In genomic region chr9:64017861-64018793, GRCm38 (mm10) we compare ENCODE assay signal across 8 mouse cellular contexts. TPM values are rescaled to one million over a fixed set of nuclear protein-coding genes. Genes with fewer than 3 reads are reported as not detected.
A peak's percentile ranks its signal among the peaks of the same experiment; 100 is the strongest.
DNase-seq lines count a peak whose midpoint lies in the region; ATAC-seq lines count a peak whose summit lies in the region.

No protein-coding gene starts in this region.

- H3K27ac ChIP-seq in hindbrain, embryonic 10.5 days = peak overlapping the region; percentile 96
- peak overlapping the region; percentile 99; the same call in 1 of the 2 replicates for H3K27ac ChIP-seq in limb, embryonic 13.5 days
- H3K27ac ChIP-seq in midbrain, embryonic 16.5 days (ENCODE audit: low read length) = no peak overlapping the region

- H3K9me3 ChIP-seq in hindbrain, embryonic 10.5 days = no peaks in the 10 kb centered on the region
- no peaks in the 10 kb centered on the region for H3K9me3 ChIP-seq in limb, embryonic 13.5 days
- no peaks in the 10 kb centered on the region for H3K9me3 ChIP-seq in midbrain, embryonic 16.5 days (replicated peaks; ENCODE audit: control insufficient read depth, low read length, poor library complexity, severe bottlenecking)

- H3K9ac ChIP-seq in limb, embryonic 13.5 days = peak overlapping the region; percentile 100
- H3K9ac ChIP-seq in midbrain, embryonic 16.5 days (ENCODE audit: low read depth, low read length) = no peak overlapping the region

- peak; percentile 45 for DNase-seq in left cerebral cortex, postnatal 4 days
- DNase-seq in left cerebral cortex, postnatal 25 days (ENCODE audit: low spot score in 2 of 2) = no peak
- peak; percentile 59 for DNase-seq in fat pad, adult 2 months (ENCODE audit: extremely low read depth, low read depth, low spot score)
- peak; percentile 68 for DNase-seq in hindbrain, embryonic 10.5 days (ENCODE audit: low spot score)
- peak; percentile 71 to 83 for DNase-seq in urinary bladder, postnatal 36 days (ENCODE audit: low spot score in 2 of 2)
- no peak for DNase-seq in cerebellum, adult 18-20 months

- intact Hi-C loops in left cerebral cortex, postnatal 4 days (cut with DNase I) = no loop called here
- intact Hi-C loops in left cerebral cortex, postnatal 25 days (cut with DNase I) = no loop called here

- 1% methylated on average over 23 of the region's 23 CpGs for WGBS in hindbrain, embryonic 10.5 days
- under 1% methylated on average over 23 of the region's 23 CpGs for WGBS in limb, embryonic 13.5 days
- WGBS in midbrain, embryonic 16.5 days = 5% methylated on average over 23 of the region's 23 CpGs

- peak overlapping the region; percentile 91 for H3K4me2 ChIP-seq in limb, embryonic 13.5 days (replicated peaks)
- peak overlapping the region; percentile 91 for H3K4me2 ChIP-seq in midbrain, embryonic 16.5 days (ENCODE audit: low read length)

- peaks cover 90% of the 10 kb centered on the region for H3K4me1 ChIP-seq in hindbrain, embryonic 10.5 days (replicated peaks)
- peaks cover 55% of the 10 kb centered on the region for H3K4me1 ChIP-seq in limb, embryonic 13.5 days
- peaks cover 40% of the 10 kb centered on the region for H3K4me1 ChIP-seq in midbrain, embryonic 16.5 days (ENCODE audit: control insufficient read depth, insufficient read depth, low read length)

- peak; percentile 46 for ATAC-seq in limb, embryonic 13.5 days (ENCODE audit: low FRiP score, low read depth)
- ATAC-seq in midbrain, embryonic 16.5 days = no peak

- H3K27me3 ChIP-seq in hindbrain, embryonic 10.5 days (ENCODE audit: insufficient read depth, poor library complexity, severe bottlenecking) = peaks cover 20% of the 10 kb centered on the region
- no peaks in the 10 kb centered on the region for H3K27me3 ChIP-seq in limb, embryonic 13.5 days
- H3K27me3 ChIP-seq in midbrain, embryonic 16.5 days (ENCODE audit: control insufficient read depth, insufficient read depth, low read depth, low read length) = peaks cover 23% of the 10 kb centered on the region

- peak overlapping the region; percentile 89 for H3K4me3 ChIP-seq in hindbrain, embryonic 10.5 days
- H3K4me3 ChIP-seq in limb, embryonic 13.5 days = peak overlapping the region; percentile 99
- peak overlapping the region; percentile 2; the same call in 1 of the 2 replicates for H3K4me3 ChIP-seq in midbrain, embryonic 16.5 days (ENCODE audit: low read depth, low read length)

- H3K36me3 ChIP-seq in hindbrain, embryonic 10.5 days = peaks cover 15% of the 10 kb centered on the region
- peaks cover 22% of the 10 kb centered on the region for H3K36me3 ChIP-seq in limb, embryonic 13.5 days
- H3K36me3 ChIP-seq in midbrain, embryonic 16.5 days (ENCODE audit: control insufficient read depth, insufficient read depth, low read length) = no peaks in the 10 kb centered on the region

RNA-seq across cellular contexts. Expression of gene Smad6, which starts 3.7 kb away (rescaled TPM):
- 1 to 10 TPM; 2.0 to 2.3 TPM for total RNA-seq in left cerebral cortex, postnatal 4 days (2021)
- total RNA-seq in left cerebral cortex, postnatal 25 days (2021) = 1 to 10 TPM; 1.4 to 2.2 TPM
- polyA plus RNA-seq in hindbrain, embryonic 10.5 days (2016; fragmentation: Nextera tagmentation; extraction: Ambion mirVana) = 5.3 and 6.7 TPM in 2 replicates
- polyA plus RNA-seq in limb, embryonic 13.5 days (2015; fragmentation: Nextera tagmentation; extraction: Ambion mirVana) = 10.8 and 11.0 TPM in 2 replicates
- polyA plus RNA-seq in midbrain, embryonic 16.5 days (2015; fragmentation: Nextera tagmentation; extraction: Ambion mirVana) = 0.99 and 1.0 TPM in 2 replicates

Comparison
In these comparisons a context has a peak if more than half of its experiments do, and no peak if none do; other contexts are left out.
1. DNase-seq: peak in left cerebral cortex, postnatal 4 days (single experiment), fat pad, adult 2 months (single experiment), hindbrain, embryonic 10.5 days (single experiment) and urinary bladder, postnatal 36 days (2 of 2); none in left cerebral cortex, postnatal 25 days (0 of 2) and cerebellum, adult 18-20 months (0 of 2).
2. H3K4me3 ChIP-seq: peak in every context shown above with its lines; median percentile 99 in limb, embryonic 13.5 days; 89 in hindbrain, embryonic 10.5 days; 2 in midbrain, embryonic 16.5 days.